Mouse (Mus musculus) myocyte (in vitro differentiated cells): ENCODE measurements around the gene Plpp1.

Experiments
- CEBPB ChIP-seq: IDR thresholded peaks from 2 replicates; pipeline ENCODE4 v1.6.1; 2011; ENCODE audit warnings: mild to moderate bottlenecking, moderate library complexity; ENCODE audit not compliant: poor library complexity, insufficient read depth, severe bottlenecking
- E2F4 ChIP-seq: IDR thresholded peaks from one replicate; pipeline ENCODE4 v1.6.1; 2011; ENCODE audit warnings: mild to moderate bottlenecking, control low read depth, moderate library complexity; ENCODE audit not compliant: insufficient read depth
- MAX ChIP-seq: IDR thresholded peaks from one replicate; pipeline ENCODE4 v1.6.1; 2011; ENCODE audit warnings: low read depth, mild to moderate bottlenecking, control low read depth
- MYOD1 ChIP-seq, 3 experiments: IDR thresholded peaks; one replicate each; pipeline ENCODE4 v1.6.1; 2011; ENCODE audit warnings: control low read depth in 2 of 3, low read depth in 2 of 3, mild to moderate bottlenecking in 2 of 3, moderate library complexity in 1 of 3; ENCODE audit not compliant: insufficient read length in 2 of 3, control insufficient read depth in 1 of 3
- MYOG ChIP-seq, 3 experiments: IDR thresholded peaks; one replicate each; pipeline ENCODE4 v1.6.1; 2011; ENCODE audit warnings: control low read depth in 2 of 3, low read depth in 2 of 3, mild to moderate bottlenecking in 2 of 3; ENCODE audit not compliant: insufficient read length in 2 of 3, control insufficient read depth in 1 of 3, insufficient read depth in 1 of 3
- POLR2A ChIP-seq: IDR thresholded peaks from one replicate; pipeline ENCODE4 v1.6.1; 2011; ENCODE audit warnings: low read depth, mild to moderate bottlenecking, control low read depth, moderate library complexity; ENCODE audit not compliant: insufficient read length
- POLR2AphosphoS2 ChIP-seq: IDR thresholded peaks from one replicate; pipeline ENCODE4 v1.6.1; 2011; ENCODE audit warnings: low read depth, control low read depth; ENCODE audit not compliant: insufficient read length
- SRF ChIP-seq: IDR thresholded peaks from one replicate; pipeline ENCODE4 v1.6.1; 2011; ENCODE audit warnings: low read depth; ENCODE audit not compliant: control insufficient read depth, insufficient read length
- TCF12 ChIP-seq: IDR thresholded peaks from one replicate; pipeline ENCODE4 v1.6.1; 2011; ENCODE audit warnings: mild to moderate bottlenecking, control low read depth; ENCODE audit not compliant: poor library complexity, insufficient read depth, severe bottlenecking
- TCF3 ChIP-seq: IDR thresholded peaks from one replicate; pipeline ENCODE4 v1.6.1; 2011; ENCODE audit warnings: low read depth, control low read depth; ENCODE audit not compliant: insufficient read length
- USF1 ChIP-seq: IDR thresholded peaks from one replicate; pipeline ENCODE4 v1.6.1; 2011; ENCODE audit warnings: low read depth, mild to moderate bottlenecking, control low read depth, moderate library complexity

DNA sequence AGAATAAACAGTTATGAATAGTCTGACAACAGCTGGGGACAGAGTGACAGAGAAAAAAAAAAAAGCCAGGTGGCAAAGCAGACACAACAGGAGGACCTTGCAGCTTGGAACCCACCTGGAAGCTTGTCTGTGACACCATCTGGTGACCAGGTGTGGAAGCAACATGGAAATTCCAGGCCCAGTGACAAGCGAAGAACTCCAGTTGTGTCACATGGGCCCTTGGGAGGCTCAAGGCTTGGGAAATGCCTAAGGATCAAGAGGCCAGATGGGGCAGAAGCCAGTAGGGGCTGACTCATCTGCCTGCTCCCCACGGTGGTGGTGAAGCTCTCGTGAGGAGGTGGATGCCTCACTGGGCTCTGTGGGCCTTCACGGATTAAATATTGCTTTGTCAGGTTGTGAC is 45.7 kb upstream of the Plpp1 start:
- TF ChIP-seq POLR2A (no peak), MAX (no peak), TCF3 (no peak), MYOG (IDR thresholded peaks at IDR 0.05; ENCODE audit: control insufficient read depth in 1 of 3, insufficient read depth in 1 of 3, insufficient read length in 2 of 3, low read depth in 2 of 3) (peak in 1 of 3 experiments; percentile 18), USF1 (peak; percentile 61), POLR2AphosphoS2 (no peak), TCF12 (no peak), CEBPB (no peak), E2F4 (no peak), SRF (no peak), MYOD1 (IDR thresholded peaks at IDR 0.05; ENCODE audit: control insufficient read depth in 1 of 3, insufficient read length in 2 of 3, low read depth in 2 of 3) (no peak)
